Mouse (Mus musculus) thymus, postnatal 4 days (tissue): ENCODE measurements around the gene Prmt8.

Experiments used
- DNase-seq: peaks from one replicate; pipeline ENCODE4 v3.0.0; 2021

Gene Prmt8

GRCm38 (mm10) chr6:127769275-127770156 lies at the start of gene Prmt8:
Prmt8 (minus strand) TSS chr6:127769472.
- DNase-seq = no peak

- DNase-seq = no peak
Measured at GRCm38 (mm10) chr6:127803046-127803729, 33.9 kb upstream of the Prmt8 start.

GRCm38 (mm10) chr6:127802211-127802610 lies 32.9 kb upstream of the Prmt8 start:
- DNase-seq = no peak

GRCm38 (mm10) chr6:127790023-127790422 lies 20.8 kb upstream of the Prmt8 start:
- DNase-seq = no peak

GRCm38 (mm10) chr6:127770806-127771205 lies 1.5 kb upstream of the Prmt8 start:
- no peak for DNase-seq

- DNase-seq = peak; percentile 9
Measured at GRCm38 (mm10) chr6:127768621-127769274, 524 bp downstream of the Prmt8 start.

GRCm38 (mm10) chr6:127767706-127768493 lies 1.4 kb downstream of the Prmt8 start:
- peak; percentile 77 for DNase-seq

GRCm38 (mm10) chr6:127767201-127767705 lies 2.0 kb downstream of the Prmt8 start:
- no peak for DNase-seq

GRCm38 (mm10) chr6:127766641-127767200 lies 2.6 kb downstream of the Prmt8 start:
- no peak for DNase-seq

GRCm38 (mm10) chr6:127766041-127766604 lies 3.1 kb downstream of the Prmt8 start:
- no peak for DNase-seq

- no peak for DNase-seq
Measured at GRCm38 (mm10) chr6:127765573-127765972, 3.7 kb downstream of the Prmt8 start.

GRCm38 (mm10) chr6:127758264-127758663 lies 11.0 kb downstream of the Prmt8 start:
- DNase-seq = no peak

GRCm38 (mm10) chr6:127757667-127758167 lies 11.6 kb downstream of the Prmt8 start:
- DNase-seq = no peak

- DNase-seq = no peak
Measured at GRCm38 (mm10) chr6:127756856-127757255, 12.4 kb downstream of the Prmt8 start.

- no peak for DNase-seq
Measured at GRCm38 (mm10) chr6:127753228-127753627, 16.0 kb downstream of the Prmt8 start.

GRCm38 (mm10) chr6:127752681-127753080 lies 16.6 kb downstream of the Prmt8 start:
- DNase-seq = no peak

- DNase-seq = no peak
Measured at GRCm38 (mm10) chr6:127751499-127751898, 17.8 kb downstream of the Prmt8 start.

GRCm38 (mm10) chr6:127748793-127749192 lies 20.5 kb downstream of the Prmt8 start:
- no peak for DNase-seq

- no peak for DNase-seq
Measured at GRCm38 (mm10) chr6:127742290-127742689, 27.0 kb downstream of the Prmt8 start.

GRCm38 (mm10) chr6:127741162-127741561 lies 28.1 kb downstream of the Prmt8 start:
- no peak for DNase-seq

- no peak for DNase-seq
Measured at GRCm38 (mm10) chr6:127740711-127741110, 28.6 kb downstream of the Prmt8 start.

- DNase-seq = no peak
Measured at GRCm38 (mm10) chr6:127739921-127740320, 29.4 kb downstream of the Prmt8 start.
